Mouse (Mus musculus) c-Kit-positive CD71-positive TER-119-negative erythroid progenitor cells, embryonic 14.5 days (primary cell): ENCODE measurements around the gene Ppp2r3a.

Experiments
- DNase-seq: peaks from one replicate; pipeline ENCODE4 v3.0.0-alpha.2; 2013; ENCODE audit warnings: low read depth

Ppp2r3a gene

DNA sequence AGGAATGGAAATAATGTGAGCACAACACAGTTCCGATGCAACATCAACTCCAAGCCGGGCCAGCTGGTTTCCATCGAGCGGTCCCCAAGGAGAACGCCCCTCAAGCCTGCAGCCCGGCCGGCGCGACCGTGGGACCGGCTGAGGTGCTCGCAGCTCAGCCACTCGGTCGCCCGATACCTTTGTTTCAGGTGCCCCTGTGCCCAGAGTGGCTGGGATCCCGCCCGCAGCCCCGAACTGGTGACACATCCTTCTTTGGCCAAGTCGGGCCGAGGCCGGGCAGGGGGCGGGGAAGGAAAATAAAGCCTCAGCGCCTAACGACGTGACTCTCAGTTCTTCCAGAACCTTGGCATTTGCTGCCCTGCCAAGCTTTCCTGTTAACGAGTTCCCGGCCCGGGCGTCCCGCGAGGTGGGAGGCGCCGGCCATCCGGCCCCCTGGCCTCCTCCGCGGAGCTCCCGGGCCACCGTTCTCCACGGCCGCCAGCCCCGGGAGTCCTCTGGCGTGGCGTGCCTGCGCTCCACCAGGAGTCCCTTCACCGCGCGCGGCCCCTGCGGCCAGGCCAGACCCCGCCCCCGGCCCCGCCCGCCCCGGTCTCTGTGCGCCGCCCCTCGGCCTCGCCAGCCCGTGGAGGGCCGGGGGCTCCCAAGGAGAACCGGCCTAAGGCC lies 483 bp downstream of the Ppp2r3a start:
- peak; percentile 21 for DNase-seq

DNA sequence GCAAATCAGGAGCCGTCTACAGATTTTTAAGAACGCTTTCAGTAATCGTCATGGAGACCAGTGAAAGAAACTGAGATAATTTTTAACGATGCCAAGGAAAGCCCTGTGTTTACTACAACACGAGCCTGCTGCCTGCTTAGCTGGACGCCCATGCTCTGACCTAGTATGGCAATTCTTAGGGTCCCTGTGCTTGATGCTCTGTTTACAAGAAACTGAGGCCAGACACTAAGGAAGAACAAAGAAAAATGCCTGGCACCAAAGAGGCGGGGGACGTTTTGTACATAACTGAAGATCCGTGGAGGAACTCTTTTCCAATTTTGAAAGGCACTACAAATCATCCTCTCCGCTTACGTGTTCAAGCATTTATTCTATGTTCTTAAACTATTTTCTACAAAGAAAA lies 1.1 kb downstream of the Ppp2r3a start:
- no peak for DNase-seq

DNA sequence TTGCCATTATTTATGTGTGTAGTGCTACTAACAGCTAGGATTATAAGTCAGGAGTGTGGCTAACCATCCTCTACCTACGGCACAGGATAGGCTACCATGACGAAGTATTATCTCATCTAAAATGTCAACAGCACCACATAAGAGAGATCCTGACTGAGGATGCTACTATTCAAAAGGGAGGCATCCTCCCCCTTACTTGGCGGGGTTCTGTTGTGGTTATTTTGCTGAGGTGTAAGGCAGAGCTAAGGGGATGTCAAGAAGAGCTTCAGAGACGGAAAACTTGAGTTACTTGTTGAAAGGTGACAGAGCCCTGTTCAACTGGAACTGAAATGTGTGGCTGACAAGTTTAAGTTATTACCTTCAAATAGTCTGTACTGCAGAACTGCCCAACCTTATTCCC lies 2.0 kb downstream of the Ppp2r3a start:
- DNase-seq: no peak

DNA sequence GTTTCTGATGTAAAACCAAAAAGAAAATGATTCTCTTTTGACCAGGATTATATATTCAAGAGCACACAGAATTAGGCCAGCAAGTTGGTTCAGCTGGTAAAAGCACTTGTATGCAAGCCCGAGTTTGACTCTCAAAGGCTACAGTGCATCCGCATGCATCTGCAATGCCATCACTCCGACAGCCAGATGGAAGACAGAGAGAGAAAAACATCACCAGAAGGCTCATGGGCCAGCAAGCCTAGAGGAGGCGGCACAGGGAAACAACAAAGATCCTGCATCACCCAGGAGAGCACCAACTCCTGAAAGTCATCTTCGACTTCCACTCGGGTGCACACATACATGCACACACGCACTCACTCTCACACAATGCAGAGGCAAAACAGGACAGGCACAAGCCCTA lies 4.1 kb downstream of the Ppp2r3a start:
- DNase-seq: no peak

DNA sequence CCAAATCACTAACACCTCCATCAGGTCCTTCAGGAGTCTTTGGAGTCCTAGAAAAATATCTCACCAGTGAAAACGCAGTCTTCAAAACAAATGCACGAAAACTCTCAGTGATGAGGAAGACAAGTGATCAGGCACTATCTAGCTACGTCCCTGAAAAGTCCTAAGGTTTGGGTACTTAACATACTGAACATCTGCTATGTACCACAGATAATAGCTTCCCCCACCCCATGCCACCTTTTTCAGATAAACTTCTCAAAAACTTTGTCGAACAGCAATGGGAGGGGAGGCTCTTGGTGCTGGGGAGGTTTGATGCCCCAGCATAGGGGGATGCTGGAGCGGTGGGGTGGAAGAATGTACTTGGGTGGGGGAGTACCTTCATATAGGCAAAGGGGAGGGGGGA lies 6.1 kb downstream of the Ppp2r3a start:
- no peak for DNase-seq

DNA sequence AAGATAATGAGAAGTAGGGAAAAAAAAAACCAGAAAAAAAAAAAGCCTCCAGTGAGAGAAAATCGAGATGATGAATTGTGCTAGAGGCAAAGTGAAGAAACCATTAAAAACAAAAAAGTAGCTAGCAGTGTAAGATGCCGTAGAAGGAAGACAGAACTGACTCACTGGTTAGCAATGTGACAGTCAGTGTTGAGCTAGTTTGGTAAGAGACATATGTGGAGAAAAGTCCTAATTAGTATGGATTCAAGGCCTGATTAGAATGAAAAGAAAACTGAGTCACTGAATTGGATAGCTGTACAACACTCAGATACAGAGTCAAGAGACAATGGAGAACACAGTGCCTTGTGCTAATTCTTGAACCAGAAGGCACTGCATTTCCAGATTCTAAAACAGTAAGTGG lies 7.9 kb downstream of the Ppp2r3a start:
- DNase-seq: no peak

DNA sequence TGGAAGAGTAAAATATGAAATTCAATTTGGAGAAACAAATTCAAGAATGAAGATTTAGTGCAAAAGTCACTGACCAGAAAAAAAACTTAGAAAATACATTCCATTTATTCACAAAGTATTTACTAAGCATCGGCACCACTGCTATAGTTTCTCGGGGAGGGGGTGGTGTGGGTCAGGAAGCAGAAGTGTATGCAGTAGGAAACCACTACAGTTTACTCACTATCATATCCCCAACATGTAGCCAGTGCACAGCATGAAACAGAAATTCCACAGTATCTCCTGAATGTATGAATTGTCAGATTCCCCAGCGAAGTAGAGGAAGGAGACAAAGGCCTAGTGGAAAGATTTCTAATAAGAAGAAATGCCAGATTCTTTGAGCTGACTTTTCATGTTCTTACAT lies 11.4 kb downstream of the Ppp2r3a start:
- no peak for DNase-seq

DNA sequence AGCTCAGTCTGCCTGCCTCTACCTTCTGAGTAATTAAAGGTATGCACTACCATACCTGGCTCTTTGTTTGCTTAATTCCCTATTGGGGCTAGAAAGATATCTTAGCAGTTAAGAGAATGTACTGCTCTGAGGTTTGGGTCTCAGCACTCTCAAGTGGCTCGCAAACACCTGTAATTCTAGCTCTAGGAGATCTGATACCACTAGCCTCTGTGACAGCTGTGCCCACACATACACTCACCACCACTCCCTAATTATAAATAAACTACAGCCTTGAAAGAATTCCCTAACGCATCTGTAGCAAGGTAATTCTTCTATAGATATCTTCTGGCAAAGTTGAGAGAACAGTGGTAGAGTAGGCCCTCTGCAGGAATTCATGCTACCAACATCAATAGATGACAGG lies 15.8 kb downstream of the Ppp2r3a start:
- no peak for DNase-seq

DNA sequence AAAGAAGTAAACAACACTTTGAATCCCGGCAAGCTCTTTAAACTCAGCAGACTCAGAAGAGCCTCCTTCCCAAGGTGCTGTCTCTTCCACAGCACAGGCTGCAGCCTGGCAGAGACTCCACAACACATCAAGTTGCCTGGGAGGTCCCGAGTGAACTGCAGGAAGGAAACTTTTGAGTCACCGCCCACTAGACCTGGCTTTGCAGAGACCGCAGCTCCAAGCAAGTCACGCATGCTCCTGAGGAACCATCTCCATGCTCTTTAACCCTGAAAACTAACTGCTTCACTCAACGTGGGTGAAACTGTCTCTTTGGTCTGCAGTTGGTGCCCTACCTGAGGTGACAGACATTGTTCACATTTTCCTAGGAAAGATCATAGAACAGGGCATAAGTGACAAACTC lies 19.6 kb downstream of the Ppp2r3a start:
- DNase-seq: no peak

DNA sequence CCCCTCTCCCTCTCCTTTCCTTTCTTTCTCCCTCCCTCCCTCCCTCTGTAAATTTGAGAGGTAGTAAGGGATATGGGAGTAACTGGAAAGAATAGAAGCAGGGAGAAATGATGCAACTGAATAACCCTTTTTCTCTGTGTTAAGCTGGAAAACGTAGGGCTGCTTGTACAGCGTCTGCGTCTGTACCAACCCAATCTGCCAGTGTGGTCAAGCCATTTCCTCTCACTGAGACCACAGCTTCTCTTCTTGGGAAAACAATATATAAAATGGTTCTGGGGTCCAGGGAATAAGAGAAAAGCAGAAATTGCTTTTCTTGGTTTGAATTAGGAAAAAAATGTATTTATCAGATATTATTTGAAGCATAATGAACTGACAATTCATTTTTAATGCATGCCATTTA lies 21.6 kb downstream of the Ppp2r3a start:
- no peak for DNase-seq

DNA sequence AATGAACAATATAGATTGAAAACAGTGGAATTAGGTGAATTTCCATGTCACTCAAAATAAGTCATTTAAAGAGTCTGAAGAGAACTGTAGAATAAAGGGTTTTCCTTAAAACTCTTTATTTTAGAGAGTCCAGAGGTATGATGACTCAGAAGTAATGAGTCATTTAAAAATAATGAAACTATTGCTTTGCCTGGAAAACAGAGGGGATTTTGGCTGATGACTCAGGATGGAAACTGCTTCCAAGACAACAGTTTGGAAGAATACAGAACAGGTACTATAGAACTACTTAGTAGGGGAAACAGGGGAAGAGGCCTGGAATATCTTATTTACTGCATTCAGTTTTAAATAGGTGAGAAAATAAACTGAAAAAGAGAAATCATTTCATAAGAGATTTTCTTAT lies 22.7 kb downstream of the Ppp2r3a start:
- DNase-seq: no peak

DNA sequence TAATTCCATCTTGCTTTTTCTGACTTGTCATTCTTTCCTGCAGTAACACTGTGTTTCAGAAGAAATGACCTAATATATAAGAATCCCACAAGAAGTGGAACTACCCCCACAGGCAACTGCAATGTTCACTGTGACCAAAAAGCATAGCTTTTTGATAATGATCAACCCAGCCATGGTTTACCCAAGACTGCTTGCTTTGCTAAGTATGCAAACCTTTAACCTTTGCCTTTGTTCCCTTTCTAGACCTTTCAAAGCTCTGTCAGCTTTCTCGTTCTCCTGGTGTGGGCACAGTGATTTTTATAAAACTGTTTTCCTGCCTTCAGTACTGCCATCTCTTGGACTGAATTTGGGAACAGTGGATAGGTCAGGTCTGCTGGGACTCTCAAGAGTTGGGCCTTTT lies 43.6 kb downstream of the Ppp2r3a start:
- no peak for DNase-seq

DNA sequence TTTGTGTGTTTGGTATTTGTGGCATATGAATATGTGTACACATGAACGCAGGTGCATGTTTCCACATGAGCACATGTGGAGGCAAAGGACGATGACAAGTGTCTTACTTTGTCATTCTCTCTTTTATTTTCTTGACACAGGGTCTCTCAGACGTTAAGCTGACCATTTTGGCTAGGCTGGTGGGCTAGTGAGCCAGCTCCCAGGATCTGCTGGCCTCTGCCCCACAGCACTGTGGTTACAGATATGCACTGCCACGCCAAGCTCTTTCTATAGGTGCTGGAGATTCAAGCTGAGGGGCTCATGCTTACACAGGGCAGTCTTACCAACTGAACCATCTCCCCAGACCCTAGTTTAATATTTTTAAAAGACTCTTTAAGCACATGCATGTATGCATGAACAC lies 45.1 kb downstream of the Ppp2r3a start:
- DNase-seq: no peak

DNA sequence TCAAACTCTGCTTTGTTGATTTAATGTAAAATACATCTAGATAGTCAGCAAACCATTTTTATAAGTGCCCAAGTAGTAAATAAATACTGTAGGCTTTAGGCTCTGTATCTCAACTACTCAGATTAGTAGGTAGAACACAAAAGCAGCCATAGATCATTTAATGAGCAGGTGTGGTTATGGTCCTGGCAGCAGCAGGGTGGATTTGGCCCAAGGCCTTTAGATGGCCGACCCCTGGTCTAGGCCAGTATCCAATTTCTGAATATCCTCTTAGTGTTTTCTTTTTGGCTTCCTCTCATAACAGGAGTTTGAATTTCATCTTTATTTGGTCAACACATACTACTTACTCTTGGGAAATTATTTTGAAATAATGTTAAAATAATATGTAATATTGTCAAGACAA lies 46.4 kb downstream of the Ppp2r3a start:
- DNase-seq: no peak

DNA sequence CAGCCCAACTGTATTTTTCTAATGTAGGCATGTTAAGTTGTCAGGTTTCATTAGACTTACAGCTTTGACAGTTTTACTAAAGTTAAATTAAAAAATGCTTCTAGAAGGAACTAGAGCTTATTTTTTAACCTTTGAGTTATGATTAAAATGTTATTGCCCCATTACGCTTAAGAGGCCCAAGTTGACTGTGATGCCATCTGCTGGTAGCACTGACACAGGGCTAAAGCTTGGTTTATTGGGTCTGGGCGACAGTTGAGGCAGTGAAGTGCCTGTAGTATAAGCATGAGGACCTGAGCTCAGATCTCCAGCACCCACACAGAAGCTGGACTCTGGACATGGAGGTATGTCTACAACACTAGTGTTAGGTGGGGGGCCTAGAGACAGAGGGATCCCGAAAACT lies 47.5 kb downstream of the Ppp2r3a start:
- DNase-seq: no peak

DNA sequence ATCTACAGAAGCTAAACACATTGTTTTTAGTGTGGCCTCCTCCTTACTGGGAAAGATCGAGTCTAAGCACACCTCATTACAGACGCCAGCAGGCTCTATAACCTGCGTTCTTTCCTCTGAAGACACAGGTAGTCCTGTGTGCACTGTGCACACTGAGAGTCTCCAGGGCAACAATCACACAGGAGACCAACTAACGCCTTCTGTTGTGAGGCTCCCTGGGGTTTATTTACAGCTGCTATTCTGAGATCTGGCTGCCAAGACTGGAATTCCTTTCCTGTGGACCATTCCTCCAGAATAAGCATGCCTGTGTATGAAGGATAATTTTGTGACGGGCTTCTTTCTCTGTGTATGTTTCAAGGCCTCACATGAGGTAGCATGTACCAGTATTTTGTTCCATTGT lies 51.0 kb downstream of the Ppp2r3a start:
- DNase-seq: no peak

DNA sequence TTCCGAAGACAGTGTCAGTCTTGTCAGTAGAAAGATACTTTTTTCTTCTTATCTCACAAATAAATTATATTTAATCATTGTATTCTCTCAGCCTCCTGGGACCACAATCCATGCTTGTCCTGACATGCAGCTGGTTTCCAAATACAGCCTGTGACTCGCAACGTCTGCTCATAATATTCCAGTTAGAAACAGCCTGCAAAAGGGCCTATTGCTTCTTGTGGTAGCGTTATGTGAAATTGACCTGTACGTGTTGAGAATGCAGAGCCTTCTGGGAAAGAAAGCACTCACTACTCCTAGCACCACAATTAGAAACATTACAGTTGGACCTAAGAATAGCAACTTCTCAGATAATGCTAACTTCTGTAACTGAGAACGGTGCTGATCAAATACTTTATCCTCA lies 52.8 kb downstream of the Ppp2r3a start:
- DNase-seq: no peak

DNA sequence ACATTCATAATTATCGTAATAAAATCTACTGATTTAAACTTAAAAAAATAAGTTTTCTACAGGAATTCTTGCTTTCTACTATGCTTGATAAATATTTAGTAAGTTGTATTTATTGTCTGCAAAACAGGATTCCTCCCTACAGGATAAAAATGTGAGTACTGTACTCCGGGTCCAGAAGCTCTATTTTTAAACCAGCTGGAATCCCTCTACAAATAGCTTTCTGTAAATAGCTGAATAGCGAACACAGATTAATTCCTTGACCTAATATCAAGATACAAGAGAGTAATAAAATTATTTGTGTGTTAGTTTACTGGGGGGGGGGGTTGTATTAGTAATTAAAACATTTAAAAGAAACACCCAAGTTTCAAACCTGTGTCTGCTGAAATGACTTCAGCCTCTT lies 53.3 kb downstream of the Ppp2r3a start:
- DNase-seq: no peak

DNA sequence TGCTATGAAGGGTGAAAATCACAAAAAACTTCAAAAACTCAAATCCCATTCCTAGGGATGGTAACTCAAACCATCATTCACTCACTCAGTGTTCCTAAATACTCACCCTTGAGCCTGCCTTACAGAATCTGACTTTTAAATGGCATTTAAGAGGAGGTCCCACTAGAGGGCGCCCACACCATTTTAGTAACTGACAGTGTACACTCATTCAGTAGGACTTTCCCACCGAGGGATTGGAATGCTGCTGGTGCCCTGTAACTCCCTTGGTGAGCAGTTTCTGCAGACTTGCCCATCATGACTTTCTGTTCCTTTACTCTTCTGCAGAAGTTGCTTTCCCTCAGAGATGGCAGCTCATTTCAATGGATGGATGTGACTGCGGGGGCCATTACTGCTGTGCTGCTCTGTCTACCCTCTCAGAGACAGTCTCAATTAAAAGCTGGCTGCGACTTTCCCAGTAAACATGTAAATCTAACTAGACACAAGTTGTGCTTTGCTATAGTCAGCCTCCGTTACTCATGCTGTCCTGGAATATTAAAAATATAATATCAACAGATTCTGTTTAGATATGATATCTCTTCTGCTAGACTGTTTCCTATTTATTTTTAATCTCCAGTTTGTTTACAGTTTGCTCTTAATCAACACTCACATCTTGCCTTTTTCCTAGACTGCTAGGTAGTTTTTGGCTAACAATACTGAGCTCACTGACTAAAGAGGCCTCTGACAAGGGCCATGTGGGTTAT lies 69.5 kb downstream of the Ppp2r3a start:
- DNase-seq: peak; percentile 58

DNA sequence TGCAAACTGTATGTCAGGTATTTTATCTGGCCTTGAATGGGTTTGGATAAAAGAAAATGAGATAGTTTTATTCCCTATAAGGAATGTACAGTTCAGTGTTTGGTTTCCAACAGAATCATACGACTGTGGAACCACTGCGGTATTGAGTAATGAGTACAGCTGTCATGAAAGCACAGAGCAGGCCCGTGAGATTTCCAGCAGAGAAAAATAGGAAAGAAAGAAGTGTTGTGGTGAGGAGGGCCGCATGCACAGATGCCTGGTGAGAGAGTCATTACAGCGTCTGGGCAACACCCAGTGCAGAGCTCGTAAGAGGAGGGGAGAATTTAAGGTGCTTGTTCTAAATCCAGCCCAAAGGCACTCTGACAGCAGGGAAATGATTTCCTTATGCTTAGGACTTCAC lies 70.3 kb downstream of the Ppp2r3a start:
- no peak for DNase-seq

DNA sequence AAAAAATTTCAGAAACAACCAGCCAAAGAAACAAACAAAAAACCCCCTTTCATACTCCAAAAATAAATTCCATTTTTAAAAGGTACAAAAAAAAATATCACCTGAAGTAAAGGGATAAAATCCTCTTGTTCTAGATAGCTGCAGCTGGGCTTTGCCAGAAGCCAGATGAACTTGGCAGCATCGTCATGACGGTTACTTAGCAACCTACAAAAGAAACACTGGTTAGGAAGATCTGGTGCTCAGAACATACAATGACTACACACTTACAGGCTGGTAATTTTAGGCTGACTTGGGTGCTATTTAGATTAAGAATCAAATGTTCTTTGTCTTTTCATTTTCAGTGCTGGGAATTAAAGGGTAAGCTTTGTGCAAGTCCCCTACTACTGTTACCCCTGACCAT lies 71.4 kb downstream of the Ppp2r3a start:
- DNase-seq: no peak

DNA sequence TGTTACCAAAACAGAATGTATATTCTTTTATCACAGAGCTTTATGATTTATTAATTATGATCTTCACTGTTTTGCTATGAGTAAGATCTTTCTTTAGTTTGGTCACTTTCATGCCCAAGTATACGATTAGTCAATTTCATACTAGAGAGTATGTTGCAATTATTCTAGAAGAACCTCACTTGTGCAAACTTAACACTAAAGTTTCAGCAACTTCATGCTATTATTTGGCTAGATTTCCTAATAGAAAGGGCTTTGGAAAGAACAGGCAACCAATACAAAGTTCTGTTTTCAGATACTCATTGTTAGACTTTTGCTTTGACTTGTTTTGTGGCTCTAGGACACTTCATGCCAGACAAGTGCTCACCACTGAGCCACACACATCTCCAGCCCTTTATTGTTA lies 91.0 kb downstream of the Ppp2r3a start:
- DNase-seq: no peak

DNA sequence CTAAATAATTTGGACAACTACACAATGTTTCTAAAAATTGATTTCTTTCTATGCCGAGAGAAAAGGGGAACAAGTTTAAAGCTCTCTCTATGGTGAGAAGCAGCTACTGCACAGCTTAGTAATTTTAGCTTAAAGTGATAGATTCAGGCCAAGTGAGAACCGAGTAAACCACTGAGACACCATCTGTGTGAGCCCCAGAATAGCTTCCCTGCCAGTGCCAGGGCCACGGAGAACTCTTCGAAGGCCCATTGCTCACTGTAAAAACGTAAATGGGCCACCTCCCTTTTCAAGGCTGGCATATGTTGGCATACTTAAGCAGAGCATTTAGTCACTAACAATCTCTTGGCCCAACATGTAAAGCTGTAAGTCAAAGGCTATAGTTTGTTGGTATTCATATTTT lies 91.5 kb downstream of the Ppp2r3a start:
- DNase-seq: no peak

DNA sequence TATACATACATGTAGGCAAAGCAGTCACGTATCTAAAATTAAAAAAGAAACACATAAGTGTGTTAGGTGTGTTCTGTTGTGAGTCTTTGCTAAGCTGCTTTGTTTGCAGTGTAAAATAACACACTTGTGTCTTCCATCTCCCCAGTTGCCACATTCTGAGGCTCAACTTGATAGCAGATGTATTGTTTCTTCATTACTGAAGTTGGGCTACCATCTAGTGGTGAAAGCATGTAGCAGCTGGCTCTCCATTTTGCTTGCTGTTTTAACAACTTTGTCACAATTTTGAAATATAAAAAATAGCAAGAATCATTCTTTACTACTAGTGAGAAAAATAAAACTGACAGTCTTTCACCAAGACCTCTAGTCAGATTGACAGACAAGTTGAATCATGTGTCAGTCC lies 92.2 kb downstream of the Ppp2r3a start:
- peak; percentile 17 for DNase-seq
